Mouse (Mus musculus) layer of hippocampus, postnatal 36 days (tissue): ENCODE results near the gene Cldn13. TPM values are rescaled to one million over a fixed set of nuclear protein-coding genes. Genes with fewer than 3 reads are reported as not detected.

Experiments used
- DNase-seq, 2 experiments: peaks; one replicate each; pipeline ENCODE4 v3.0.0; 2022
- total RNA-seq, 2 experiments: library from RNA; stranded (reverse); gene quantifications; 2 replicates each; pipeline ENCODE4 v1.2.3; 2021

Gene Cldn13
- total RNA-seq, 2 experiments from 2014 or later: not detected

DNA sequence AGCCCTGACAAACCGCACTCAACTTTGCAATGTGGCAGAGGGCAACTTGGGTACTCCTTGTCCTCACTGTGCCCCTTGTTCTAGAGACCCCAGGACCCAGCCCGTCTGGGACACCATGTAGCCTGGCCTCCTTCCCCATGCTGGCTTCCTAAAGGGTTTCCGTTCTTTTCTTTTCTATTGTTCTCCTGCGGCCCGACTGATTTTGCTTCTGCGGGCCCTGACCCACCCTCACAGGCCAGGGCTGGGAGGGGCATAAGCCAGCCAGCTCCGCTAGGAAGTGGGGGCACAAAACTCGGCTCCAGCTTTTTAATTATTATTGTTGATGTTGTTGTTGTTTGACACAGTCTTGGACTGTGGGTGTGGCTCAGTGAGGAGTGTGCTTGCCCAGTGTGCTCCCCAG, 23.8 kb downstream of the Cldn13 start:
- no peak for DNase-seq

DNA sequence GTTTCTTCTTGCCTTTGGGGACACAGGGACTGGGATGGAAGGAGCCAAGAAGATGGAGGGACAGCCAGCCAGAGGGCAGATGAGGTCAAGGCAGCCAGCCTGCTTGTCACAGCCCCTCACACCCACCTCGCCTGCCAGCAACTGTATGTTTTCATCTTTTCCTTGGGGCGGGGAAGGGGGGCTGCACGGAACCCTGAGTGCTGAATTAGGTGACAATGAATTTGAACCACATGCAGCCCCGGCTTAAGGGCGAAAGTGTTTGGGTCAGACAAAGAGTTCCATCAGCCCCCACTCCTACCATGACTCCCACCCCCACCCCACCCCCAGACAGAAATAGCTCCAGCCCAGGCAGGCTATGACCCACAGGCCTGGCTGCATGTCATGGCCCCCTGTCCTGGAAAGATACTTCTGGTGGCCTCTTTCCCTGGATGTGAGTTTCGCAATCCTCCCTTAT, 24.7 kb downstream of the Cldn13 start:
- DNase-seq: no peak

DNA sequence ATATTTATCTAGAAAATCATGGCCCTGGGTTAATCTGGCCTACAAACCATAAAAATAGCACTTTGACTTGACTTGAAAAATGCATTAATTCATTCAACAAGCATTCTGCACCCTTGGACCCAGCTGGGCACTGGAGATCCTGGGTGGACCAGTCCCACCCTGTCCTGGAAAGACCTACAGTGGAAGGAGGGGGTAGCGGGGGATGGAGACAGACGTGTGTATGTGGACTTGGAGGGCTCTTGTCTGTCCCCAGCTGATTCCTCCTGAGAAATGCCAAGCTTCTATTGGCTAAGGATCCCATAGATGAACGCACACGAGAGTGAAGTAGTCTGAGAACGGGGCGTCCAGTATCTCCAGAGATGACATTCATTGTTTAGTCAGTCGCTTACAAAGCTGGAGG, 26.8 kb downstream of the Cldn13 start:
- DNase-seq: no peak

DNA sequence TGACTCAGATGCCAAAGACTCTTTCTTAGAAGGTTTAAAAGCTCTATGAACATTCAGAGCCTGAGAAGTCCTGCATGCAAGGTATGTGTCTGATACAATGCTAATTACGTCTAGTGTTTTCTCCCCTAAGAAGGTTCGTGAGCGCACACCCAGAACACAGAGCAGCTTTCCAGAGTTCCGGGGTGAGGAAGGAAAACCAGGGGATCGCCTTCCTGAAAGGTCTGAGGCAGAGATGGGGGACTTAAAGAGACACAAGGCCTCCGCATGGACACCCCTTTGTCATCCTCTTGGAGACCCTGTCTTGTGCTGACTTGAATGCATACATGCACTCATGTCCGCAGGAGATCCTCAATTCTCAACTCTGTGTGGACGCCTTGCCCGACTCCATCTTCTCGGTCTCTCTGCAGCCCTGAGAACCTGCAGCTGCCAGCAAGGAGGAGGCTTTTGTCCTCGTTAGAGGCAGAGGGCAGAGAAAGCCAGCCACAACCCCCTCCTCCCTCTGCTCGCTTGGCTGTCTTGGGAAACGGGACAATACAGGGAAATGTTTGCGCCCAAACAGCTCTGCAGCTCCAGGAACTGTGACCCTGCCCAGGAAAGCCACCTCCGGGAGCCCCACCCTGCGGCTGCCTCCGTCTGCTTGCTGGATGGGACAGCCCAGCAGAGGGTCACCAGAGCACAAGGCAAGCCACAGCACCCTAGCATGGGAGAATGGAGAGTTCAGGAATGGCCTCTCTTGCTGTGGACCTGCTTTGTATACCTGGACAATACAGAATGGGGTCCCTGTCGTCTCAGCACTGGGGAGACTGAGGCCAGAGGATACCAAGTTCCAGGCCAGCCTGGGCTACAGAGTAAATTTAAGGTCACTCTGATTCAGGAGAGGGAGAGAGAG, 27.6 kb downstream of the Cldn13 start:
- no peak for DNase-seq

DNA sequence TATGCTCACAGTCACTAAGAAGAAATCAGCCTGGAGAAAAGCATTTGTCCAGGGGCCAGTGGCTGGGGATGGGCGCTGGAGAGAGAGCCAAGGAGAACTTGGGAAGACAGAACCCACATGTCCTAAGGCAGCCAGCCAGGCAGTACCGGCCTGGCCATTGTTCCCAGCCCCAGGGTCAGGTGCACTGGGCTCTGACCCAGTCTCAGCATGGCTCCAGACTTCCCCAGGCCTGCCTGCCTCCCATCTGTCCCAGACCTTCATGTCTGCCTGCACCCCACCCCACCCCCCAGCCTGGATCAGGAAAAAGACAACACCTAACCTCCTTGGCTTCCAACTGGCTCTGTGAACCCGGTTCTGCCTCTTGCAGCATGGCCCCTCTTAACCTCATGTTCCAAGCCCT, 32.2 kb downstream of the Cldn13 start:
- no peak for DNase-seq

DNA sequence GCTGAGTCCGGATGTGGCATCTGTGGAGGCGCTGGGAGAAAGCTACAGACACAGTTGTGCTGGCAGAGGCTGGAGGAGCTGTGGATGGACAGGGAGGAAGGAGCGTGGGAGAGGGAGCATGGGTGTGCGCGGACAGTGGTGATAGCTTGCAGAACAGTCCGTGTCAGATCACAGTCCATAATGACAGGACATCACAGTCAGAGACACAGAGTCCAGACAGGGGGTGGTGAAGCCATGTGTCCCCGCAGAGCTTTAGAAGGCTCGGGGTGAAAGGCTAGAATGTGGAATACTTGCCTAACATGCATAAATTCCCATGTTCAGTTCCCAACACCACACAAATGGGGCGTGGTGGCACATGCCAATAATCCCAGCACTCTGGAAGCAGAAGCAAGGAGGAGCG, 38.5 kb downstream of the Cldn13 start:
- no peak for DNase-seq

- no peak for DNase-seq
These were observed 40.1 kb downstream of the Cldn13 start for GRCm38 (mm10) chr5:134875245-134875644.

- peak; percentile 4 to 14 for DNase-seq
These were observed 41.1 kb downstream of the Cldn13 start for GRCm38 (mm10) chr5:134873956-134874879.

- no peak for DNase-seq
These were observed 42.3 kb downstream of the Cldn13 start for GRCm38 (mm10) chr5:134873034-134873433.

DNA sequence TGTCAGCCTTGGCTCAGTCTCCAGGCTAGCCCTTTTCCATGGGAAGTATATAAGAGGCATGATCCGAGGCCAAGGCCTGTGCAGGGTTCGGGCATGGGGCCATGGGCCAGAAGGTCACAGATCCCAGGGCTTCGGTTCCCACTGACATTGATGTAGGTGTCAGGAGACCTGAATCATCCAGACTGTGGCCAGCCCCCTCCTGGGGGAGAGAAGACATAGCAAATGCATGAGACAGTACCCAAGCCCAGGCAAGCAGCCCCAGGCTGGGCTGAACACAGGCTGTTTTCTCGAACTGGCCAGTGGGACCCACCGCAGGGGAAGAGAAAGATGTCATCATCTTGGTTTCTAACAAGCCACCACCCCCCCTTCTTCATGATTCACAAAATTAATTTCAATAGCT, 42.7 kb downstream of the Cldn13 start:
- no peak for DNase-seq

DNA sequence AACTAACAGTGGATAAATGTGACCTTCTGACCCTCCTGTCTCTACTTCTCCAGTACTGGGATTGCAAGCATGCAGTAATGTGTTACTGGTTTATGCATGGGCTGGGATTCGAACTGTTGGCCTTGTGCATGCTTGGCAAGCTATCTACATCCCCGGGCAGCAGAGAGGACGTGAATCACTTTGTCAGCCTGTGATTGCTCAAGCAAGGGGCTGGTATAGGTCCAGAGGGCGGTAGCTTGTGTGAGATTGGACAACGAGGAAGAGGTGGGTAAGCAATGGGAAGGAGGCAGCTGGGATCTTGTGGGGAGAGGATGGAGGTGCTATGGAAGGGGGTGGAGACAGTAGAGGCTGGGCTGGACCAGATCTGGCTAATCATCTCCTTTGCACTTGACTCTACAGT, 46.8 kb downstream of the Cldn13 start:
- DNase-seq: no peak

- no peak for DNase-seq
These were observed 47.8 kb downstream of the Cldn13 start for GRCm38 (mm10) chr5:134867320-134868144.

DNA sequence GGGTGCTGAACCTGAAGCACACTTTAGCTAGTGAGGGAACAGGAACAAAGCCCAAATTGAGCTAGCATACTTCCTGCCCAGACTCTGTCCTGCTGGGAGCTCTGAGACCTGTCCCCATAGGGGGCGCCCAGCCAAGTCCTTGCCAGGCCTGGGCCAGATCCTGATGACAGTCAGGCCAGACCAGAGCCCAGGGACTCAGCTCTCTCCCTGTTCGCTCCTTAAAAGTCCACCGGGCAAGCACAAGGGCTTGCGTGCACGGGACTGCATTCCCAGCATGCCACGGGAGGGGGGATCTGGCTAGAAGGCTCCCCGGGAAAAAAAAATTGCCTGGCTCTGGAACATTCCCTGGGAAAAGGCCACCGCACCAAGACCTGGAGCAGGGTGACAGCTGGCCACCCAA, 50.2 kb downstream of the Cldn13 start:
- no peak for DNase-seq

Other genes starting within 250 kb of the Cldn13 start
- 10 to 100 TPM; 39.1 to 40.1 TPM for gene Limk1, start 226.9 kb downstream of the Cldn13 start, total RNA-seq
- 10 to 100 TPM in 1 of 2 experiments, 1 to 10 TPM in 1; 8.9 to 11.4 TPM for gene Eln, start 168.2 kb downstream of the Cldn13 start, total RNA-seq
- gene Tmem270, start 8.8 kb downstream of the Cldn13 start, total RNA-seq: not detected
- 1 to 10 TPM; 7.1 to 8.4 TPM for gene Mettl27, start 16.8 kb upstream of the Cldn13 start, total RNA-seq
- not detected for gene Cldn4, start 31.4 kb upstream of the Cldn13 start, total RNA-seq
- gene Cldn3, start 70.7 kb upstream of the Cldn13 start, total RNA-seq: under 1 TPM; 0.61 to 0.92 TPM
- 10 to 100 TPM; 27.7 to 33.1 TPM for gene Abhd11, start 93.6 kb upstream of the Cldn13 start, total RNA-seq
- 10 to 100 TPM; 96.3 to 96.4 TPM for gene Stx1a, start 108.0 kb upstream of the Cldn13 start, total RNA-seq
- 10 to 100 TPM; 38.3 to 38.4 TPM for gene Dnajc30, start 148.7 kb upstream of the Cldn13 start, total RNA-seq
- 10 to 100 TPM; 49.4 to 60.1 TPM for gene Bud23, start 149.4 kb upstream of the Cldn13 start, total RNA-seq
- 10 to 100 TPM; 27.1 to 30.9 TPM for gene Vps37d, start 162.7 kb upstream of the Cldn13 start, total RNA-seq
- gene Mlxipl, start 174.4 kb upstream of the Cldn13 start, total RNA-seq: 1 to 10 TPM; 3.6 to 5.2 TPM
- 10 to 100 TPM; 32.3 to 33.0 TPM for gene Tbl2, start 234.1 kb upstream of the Cldn13 start, total RNA-seq